Mouse (Mus musculus) heart, adult 2 months (tissue): Measurements from ENCODE around the gene Acad11. TPM values are rescaled to one million over a fixed set of nuclear protein-coding genes. Genes with fewer than 3 reads are reported as not detected.
A peak's percentile ranks its signal among the peaks of the same experiment; 100 is the strongest.

Experiments used
- DNase-seq, 2 experiments: peaks; one replicate each; pipeline ENCODE4 v3.0.0; 2021
- H3K27ac ChIP-seq: fragments of 200-600 bp; 2 replicates; pipeline ENCODE4 v1.8.1; 2022
- H3K27me3 ChIP-seq: fragments of 200-500 bp; 2 replicates; pipeline ENCODE4 v1.6.1; 2012; ENCODE audit warnings: mild to moderate bottlenecking, low read length, inconsistent platforms, mixed read lengths; ENCODE audit not compliant: control insufficient read depth, insufficient read depth
- H3K36me3 ChIP-seq: fragments of 200-500 bp; 2 replicates; pipeline ENCODE4 v1.6.1; 2012; ENCODE audit warnings: low read length, inconsistent platforms; ENCODE audit not compliant: control insufficient read depth, insufficient read depth
- H3K4me1 ChIP-seq: fragments of 200-500 bp; 2 replicates; pipeline ENCODE4 v1.6.1; 2011; ENCODE audit warnings: low read length; ENCODE audit not compliant: control insufficient read depth, insufficient read depth
- H3K4me3 ChIP-seq: fragments of 200-600 bp; 2 replicates; pipeline ENCODE4 v1.8.1; 2022
- H3K79me2 ChIP-seq: fragments of 200-500 bp; replicated peaks from 2 replicates; pipeline ENCODE4 v1.6.1; 2012; ENCODE audit warnings: mild to moderate bottlenecking, inconsistent platforms, low read length, moderate library complexity, mixed read lengths; ENCODE audit not compliant: control insufficient read depth, insufficient read depth
- H3K9ac ChIP-seq: fragments of 200-500 bp; 2 replicates; pipeline ENCODE4 v1.6.1; 2012; ENCODE audit warnings: low read depth, mild to moderate bottlenecking, control low read depth, inconsistent platforms, low read length, mixed read lengths
- CTCF ChIP-seq: fragments of 200-600 bp; IDR thresholded peaks from 2 replicates; pipeline ENCODE4 v1.8.1; 2022; ENCODE audit warnings: antibody characterized with exemption, mild to moderate bottlenecking, moderate library complexity
- EP300 ChIP-seq: fragments of 200-500 bp; IDR thresholded peaks from 2 replicates; pipeline ENCODE4 v1.6.1; 2011; ENCODE audit warnings: low read depth, low read length, control low read depth; ENCODE audit not compliant: insufficient read depth
- POLR2A ChIP-seq: fragments of 200-500 bp; IDR thresholded peaks from 2 replicates; pipeline ENCODE4 v1.6.1; 2011; ENCODE audit warnings: mild to moderate bottlenecking, low read depth, low read length, control low read depth; ENCODE audit not compliant: insufficient read depth
- WGBS: fragments of 180-500 bp; shearing (Covaris S2); methylation state at CpG from one replicate; pipeline ENCODE4 v1.1.7; 2018; 5-methylcytosine and 5-hydroxymethylcytosine counted together
- intact Hi-C: fragments of 180-260 bp; cut with DNase I; formaldehyde crosslinking; loops from one replicate; pipeline ENCODE4 v1.15.1; 2025
- polyA plus RNA-seq: library from polyadenylated mRNA; depleted of rRNA; stranded (reverse); fragments of >200 nt; gene quantifications from 2 replicates; pipeline ENCODE4 v1.2.3, GENCODE M21; 2012
- total RNA-seq, 2 experiments: library from RNA; stranded (reverse); gene quantifications; 2 replicates each; pipeline ENCODE4 v1.2.3; 2021

Gene Acad11
- total and polyA plus RNA-seq, 3 experiments = 72.8 to 110 (median 99.8) TPM

- WGBS = 55% methylated on average over 6 of the region's 6 CpGs
- Histone ChIP-seq H3K27me3 (no peaks in the 10 kb centered on the region), H3K4me1 (no peaks in the 10 kb centered on the region; the same call in 1 of the 2 replicates), H3K4me3 (no peak overlapping the region), H3K9ac (no peak overlapping the region), H3K79me2 (no peaks in the 10 kb centered on the region), H3K27ac (no peak overlapping the region), H3K36me3 (no peaks in the 10 kb centered on the region)
- intact Hi-C loops = no loop called here
- no peak for TF ChIP-seq POLR2A
- no peak for TF ChIP-seq CTCF
- no peak for TF ChIP-seq EP300
- DNase-seq = peak in 1 of 2 experiments; percentile 29
These were observed 77.2 kb downstream of the Acad11 start for GRCm38 (mm10) chr9:104140351-104140750.

- no peak for TF ChIP-seq CTCF
- no peak for TF ChIP-seq EP300
- TF ChIP-seq POLR2A = no peak
- Histone ChIP-seq H3K36me3 (no peaks in the 10 kb centered on the region), H3K9ac (no peak overlapping the region), H3K4me3 (no peak overlapping the region), H3K27ac (no peak overlapping the region), H3K4me1 (no peaks in the 10 kb centered on the region; the same call in 1 of the 2 replicates), H3K27me3 (no peaks in the 10 kb centered on the region), H3K79me2 (no peaks in the 10 kb centered on the region)
- no peak for DNase-seq
- intact Hi-C loops = no loop called here
- 61% methylated on average over 14 of the region's 14 CpGs for WGBS
These were observed 79.6 kb downstream of the Acad11 start for GRCm38 (mm10) chr9:104142805-104143204.

- DNase-seq = no peak
- WGBS = 84% methylated on average over 8 of the region's 8 CpGs
- no peak overlapping the region for H3K9ac ChIP-seq
- no peaks in the 10 kb centered on the region; the same call in 1 of the 2 replicates for H3K4me1 ChIP-seq
- H3K4me3 ChIP-seq = no peak overlapping the region
- H3K27me3 ChIP-seq = no peaks in the 10 kb centered on the region
- H3K27ac ChIP-seq = no peak overlapping the region
- H3K79me2 ChIP-seq = no peaks in the 10 kb centered on the region
- TF ChIP-seq CTCF = peak; percentile 64
- no peak for TF ChIP-seq POLR2A
- intact Hi-C loops = no loop called here
- no peaks in the 10 kb centered on the region for H3K36me3 ChIP-seq
These were observed 81.3 kb downstream of the Acad11 start for GRCm38 (mm10) chr9:104144314-104144996.

- H3K9ac ChIP-seq = no peak overlapping the region
- H3K27ac ChIP-seq = no peak overlapping the region
- H3K27me3 ChIP-seq = no peaks in the 10 kb centered on the region
- no peaks in the 10 kb centered on the region for H3K36me3 ChIP-seq
- H3K79me2 ChIP-seq = no peaks in the 10 kb centered on the region
- 41% methylated on average over 7 of the region's 7 CpGs for WGBS
- no peak overlapping the region for H3K4me3 ChIP-seq
- intact Hi-C loops = no loop called here
- no peak for DNase-seq
- no peaks in the 10 kb centered on the region for H3K4me1 ChIP-seq
- TF ChIP-seq CTCF = no peak
- TF ChIP-seq POLR2A = no peak
- TF ChIP-seq EP300 = no peak
These were observed 83.5 kb downstream of the Acad11 start for GRCm38 (mm10) chr9:104146683-104147082.

GRCm38 (mm10) chr9:104148969-104149368 lies 85.8 kb downstream of the Acad11 start:
- DNase-seq = no peak
- WGBS = 76% methylated on average over 7 of the region's 7 CpGs
- H3K9ac ChIP-seq = no peak overlapping the region
- no peaks in the 10 kb centered on the region for H3K36me3 ChIP-seq
- H3K27me3 ChIP-seq = no peaks in the 10 kb centered on the region
- H3K4me3 ChIP-seq = no peak overlapping the region
- H3K79me2 ChIP-seq = no peaks in the 10 kb centered on the region
- TF ChIP-seq CTCF = no peak
- no peak for TF ChIP-seq EP300
- TF ChIP-seq POLR2A = no peak
- H3K27ac ChIP-seq = no peak overlapping the region
- no peaks in the 10 kb centered on the region for H3K4me1 ChIP-seq
- intact Hi-C loops = no loop called here

GRCm38 (mm10) chr9:104152121-104152520 lies 88.9 kb downstream of the Acad11 start:
- no peak overlapping the region for H3K4me3 ChIP-seq
- no peak overlapping the region for H3K9ac ChIP-seq
- H3K36me3 ChIP-seq = no peaks in the 10 kb centered on the region
- H3K79me2 ChIP-seq = no peaks in the 10 kb centered on the region
- H3K4me1 ChIP-seq = no peaks in the 10 kb centered on the region
- TF ChIP-seq CTCF = no peak
- TF ChIP-seq POLR2A = no peak
- no peak for TF ChIP-seq EP300
- intact Hi-C loops = no loop called here
- no peak for DNase-seq
- no peaks in the 10 kb centered on the region for H3K27me3 ChIP-seq
- no peak overlapping the region for H3K27ac ChIP-seq
- WGBS = 95% methylated on average over 7 of the region's 7 CpGs
